Mouse (Mus musculus) spleen, adult 18-20 months (tissue): Measurements from ENCODE around the gene Esrrg.

Source experiments
- DNase-seq, 2 experiments: peaks; one replicate each; pipeline ENCODE4 v3.0.0; 2022; ENCODE audit warnings: mixed read lengths in 2 of 2

Gene Esrrg

GRCm38 (mm10) chr1:187650786-187651687, 42.4 kb downstream of the Esrrg start:
- no peak for DNase-seq

- no peak for DNase-seq
These were observed 43.2 kb downstream of the Esrrg start for GRCm38 (mm10) chr1:187651688-187652241.

- DNase-seq: no peak
These were observed 43.9 kb downstream of the Esrrg start for GRCm38 (mm10) chr1:187652445-187652844.

- DNase-seq: no peak
These were observed 44.8 kb downstream of the Esrrg start for GRCm38 (mm10) chr1:187653390-187653789.

GRCm38 (mm10) chr1:187660963-187661362, 52.4 kb downstream of the Esrrg start:
- no peak for DNase-seq

- DNase-seq: no peak
These were observed 53.6 kb downstream of the Esrrg start for GRCm38 (mm10) chr1:187662083-187662609.

- no peak for DNase-seq
These were observed 54.8 kb downstream of the Esrrg start for GRCm38 (mm10) chr1:187663376-187663775.

- no peak for DNase-seq
These were observed 55.7 kb downstream of the Esrrg start for GRCm38 (mm10) chr1:187664261-187664660.

- no peak for DNase-seq
These were observed 57.5 kb downstream of the Esrrg start for GRCm38 (mm10) chr1:187665901-187666600.

- no peak for DNase-seq
These were observed 61.2 kb downstream of the Esrrg start for GRCm38 (mm10) chr1:187669746-187670145.

GRCm38 (mm10) chr1:187672446-187672845, 63.9 kb downstream of the Esrrg start:
- DNase-seq: no peak

GRCm38 (mm10) chr1:187674771-187675186, 66.2 kb downstream of the Esrrg start:
- no peak for DNase-seq

- no peak for DNase-seq
These were observed 68.0 kb downstream of the Esrrg start for GRCm38 (mm10) chr1:187676626-187677025.

- no peak for DNase-seq
These were observed 70.7 kb downstream of the Esrrg start for GRCm38 (mm10) chr1:187679246-187679645.

- DNase-seq: no peak
These were observed 75.9 kb downstream of the Esrrg start for GRCm38 (mm10) chr1:187684519-187684918.

GRCm38 (mm10) chr1:187691846-187692525, 83.4 kb downstream of the Esrrg start:
- DNase-seq: no peak

- no peak for DNase-seq
These were observed 86.3 kb downstream of the Esrrg start for GRCm38 (mm10) chr1:187694865-187695264.

- DNase-seq: no peak
These were observed 89.6 kb downstream of the Esrrg start for GRCm38 (mm10) chr1:187698201-187698600.

- DNase-seq: no peak
These were observed 92.4 kb downstream of the Esrrg start for GRCm38 (mm10) chr1:187700963-187701362.

GRCm38 (mm10) chr1:187704921-187705320, 96.3 kb downstream of the Esrrg start:
- no peak for DNase-seq

GRCm38 (mm10) chr1:187705348-187705747, 96.8 kb downstream of the Esrrg start:
- no peak for DNase-seq

- DNase-seq: no peak
These were observed 97.5 kb downstream of the Esrrg start for GRCm38 (mm10) chr1:187706046-187706445.

GRCm38 (mm10) chr1:187707176-187707575, 98.6 kb downstream of the Esrrg start:
- DNase-seq: no peak
